Mouse (Mus musculus): ENCODE measurements around the gene 4930404N11Rik. TPM values are rescaled to one million over a fixed set of nuclear protein-coding genes. Genes with fewer than 3 reads are reported as not detected.

4930404N11Rik gene
- polyA plus RNA-seq, 1 experiment from 2014 or later: 0.92 TPM

DNA sequence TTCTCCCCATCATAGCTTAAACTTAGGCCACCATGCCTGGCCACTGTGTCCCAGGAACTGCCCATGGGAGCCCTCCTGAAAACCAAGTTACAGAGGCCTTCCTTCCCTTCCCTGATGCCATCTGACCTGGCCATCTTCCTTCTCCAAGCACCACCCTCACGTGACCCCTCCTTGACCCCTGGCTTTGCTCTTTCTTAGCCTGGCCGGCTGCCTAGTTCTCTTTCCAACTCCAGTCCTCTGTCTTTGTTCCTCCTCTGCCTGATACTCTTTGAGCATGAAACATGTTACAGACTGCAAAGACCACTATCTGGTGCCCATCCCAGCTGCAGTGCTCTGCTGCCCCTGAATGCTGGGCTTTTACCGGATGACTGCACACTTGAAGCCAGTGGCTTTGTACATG is 23.8 kb upstream of the 4930404N11Rik start:
- Histone ChIP-seq H3K27me3 (peaks cover under 1% of the 10 kb centered on the region; the same call in 1 of the 2 replicates), H3K27ac (replicated peaks) (0 out of 2 replicates have a peak overlapping the region, but pooled peaks have one; percentile 46), H3K36me3 (peaks cover 34% of the 10 kb centered on the region), H3K9ac (replicated peaks) (no peak overlapping the region), H3K4me3 (no peak overlapping the region), H3K9me3 (no peaks in the 10 kb centered on the region), H3K4me1 (peaks cover 34% of the 10 kb centered on the region), H3K4me2 (replicated peaks) (no peak overlapping the region)
- WGBS: 59% methylated on average over 3 of the region's 3 CpGs
- no peak for ATAC-seq (ENCODE audit: low FRiP score, low read depth)

DNA sequence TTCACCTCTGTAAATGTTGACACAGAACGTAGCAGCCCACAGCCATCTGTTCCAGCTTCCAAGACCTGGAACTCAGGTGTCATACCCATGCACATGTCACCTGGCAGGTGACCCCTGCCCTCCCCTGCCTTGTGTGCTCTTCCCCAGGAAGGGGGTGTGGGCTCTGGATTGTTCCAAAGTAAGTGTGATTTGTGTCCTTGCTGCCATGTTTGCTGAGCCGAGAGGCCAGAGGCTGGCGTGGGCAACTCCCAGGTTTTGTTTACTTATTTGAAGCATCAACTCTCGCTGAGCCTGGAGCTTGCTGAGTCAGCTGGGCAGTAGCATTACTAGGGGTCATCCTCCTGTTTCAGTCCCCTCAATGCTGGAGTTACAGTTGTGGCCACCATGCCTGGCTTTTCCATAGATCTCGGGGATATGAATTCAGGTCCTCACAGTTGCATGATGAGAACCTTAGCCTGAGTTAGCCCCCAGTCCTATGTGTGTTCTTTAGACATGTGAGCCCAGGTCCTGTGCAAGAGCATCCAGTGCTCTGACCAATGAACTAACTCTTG is 23.0 kb upstream of the 4930404N11Rik start, which contains the start of gene Gm48552:
Gene Gm48552, plus strand, starts transcription at position 501 of the 551 bp plus-strand sequence.
- no peak within 1 kb of the TSS for H3K4me2 ChIP-seq (replicated peaks)
- H3K9ac ChIP-seq (replicated peaks): no peak within 1 kb of the TSS
- H3K27me3 ChIP-seq: no peaks in the 10 kb centered on the region; the same call in 1 of the 2 replicates
- peaks cover 29% of the 10 kb centered on the region for H3K4me1 ChIP-seq
- 0 out of 2 replicates have a peak within 1 kb of the TSS, but pooled peaks have one; percentile 46 for H3K27ac ChIP-seq (replicated peaks)
- ATAC-seq (ENCODE audit: low FRiP score, low read depth): no peak
- H3K36me3 ChIP-seq: peaks cover 34% of the 10 kb centered on the region
- no peaks in the 10 kb centered on the region for H3K9me3 ChIP-seq
- no peak within 1 kb of the TSS for H3K4me3 ChIP-seq
- WGBS: 90% methylated on average over 5 of the region's 5 CpGs

DNA sequence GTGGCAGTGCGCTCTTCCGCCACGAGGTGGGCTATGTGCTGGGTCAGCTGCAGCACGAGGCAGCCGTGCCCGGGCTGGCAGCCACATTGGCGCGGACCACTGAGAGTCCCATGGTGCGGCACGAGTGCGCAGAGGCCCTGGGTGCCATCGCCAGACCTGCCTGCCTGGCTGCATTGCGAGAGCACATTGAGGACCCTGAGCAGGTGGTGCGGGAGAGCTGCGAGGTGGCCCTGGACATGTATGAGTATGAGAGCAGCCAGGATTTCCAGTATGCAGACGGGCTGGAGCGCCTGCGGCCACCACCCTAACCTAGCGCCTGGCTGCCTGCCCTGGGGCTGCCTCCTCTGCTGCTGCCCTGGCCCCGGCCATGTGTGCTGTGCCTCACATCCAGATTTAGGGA is 22.1 kb upstream of the 4930404N11Rik start:
- H3K27me3 ChIP-seq: no peaks in the 10 kb centered on the region; the same call in 1 of the 2 replicates
- peaks cover 34% of the 10 kb centered on the region for H3K36me3 ChIP-seq
- H3K4me1 ChIP-seq: peaks cover 21% of the 10 kb centered on the region
- H3K27ac ChIP-seq (replicated peaks): no peak overlapping the region
- H3K9me3 ChIP-seq: no peaks in the 10 kb centered on the region
- WGBS: 93% methylated on average over 20 of the region's 20 CpGs
- no peak overlapping the region for H3K9ac ChIP-seq (replicated peaks)
- H3K4me3 ChIP-seq: no peak overlapping the region
- ATAC-seq (ENCODE audit: low FRiP score, low read depth): no peak
- H3K4me2 ChIP-seq (replicated peaks): no peak overlapping the region

DNA sequence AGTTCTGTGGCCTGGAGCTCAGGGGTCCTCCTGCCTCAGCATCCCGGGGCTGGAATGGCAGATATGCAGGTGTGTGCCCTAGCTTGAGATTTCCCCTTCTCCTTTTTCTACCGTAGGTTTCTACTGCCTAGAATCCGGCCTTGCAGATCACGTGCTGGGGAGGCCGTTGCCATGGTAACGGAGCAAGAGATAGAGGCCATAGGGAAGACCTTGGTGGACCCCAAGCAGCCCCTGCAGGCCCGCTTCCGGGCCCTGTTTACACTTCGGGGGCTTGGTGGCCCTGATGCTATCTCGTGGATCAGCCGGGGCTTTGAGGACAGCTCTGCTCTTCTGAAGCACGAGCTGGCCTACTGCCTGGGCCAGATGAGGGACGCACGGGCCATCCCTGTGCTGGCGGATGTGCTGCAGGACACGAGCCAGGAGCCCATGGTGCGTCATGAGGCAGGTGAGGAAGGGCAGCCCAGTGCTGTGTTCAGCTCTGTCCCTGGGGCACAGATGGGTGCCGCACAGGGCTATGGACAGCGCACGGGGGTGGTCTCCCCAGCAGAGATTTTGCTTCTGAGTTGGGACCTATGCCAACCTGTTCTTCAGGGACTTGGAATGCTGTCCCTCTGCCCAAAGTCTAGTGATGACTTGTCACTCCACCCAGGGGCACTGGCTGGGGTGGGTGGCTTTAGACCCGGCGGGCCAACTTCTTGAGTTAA is 20.1 kb upstream of the 4930404N11Rik start:
- Histone ChIP-seq H3K4me3 (peak overlapping the region; percentile 65), H3K36me3 (peaks cover 34% of the 10 kb centered on the region), H3K4me1 (peaks cover 24% of the 10 kb centered on the region), H3K9me3 (no peaks in the 10 kb centered on the region), H3K27ac (replicated peaks) (no peak overlapping the region), H3K27me3 (no peaks in the 10 kb centered on the region), H3K4me2 (replicated peaks) (peak overlapping the region; percentile 87), H3K9ac (replicated peaks) (peak overlapping the region; percentile 83; the same call in 1 of the 2 replicates)
- 81% methylated on average over 22 of the region's 22 CpGs for WGBS
- ATAC-seq (ENCODE audit: low FRiP score, low read depth): no peak

DNA sequence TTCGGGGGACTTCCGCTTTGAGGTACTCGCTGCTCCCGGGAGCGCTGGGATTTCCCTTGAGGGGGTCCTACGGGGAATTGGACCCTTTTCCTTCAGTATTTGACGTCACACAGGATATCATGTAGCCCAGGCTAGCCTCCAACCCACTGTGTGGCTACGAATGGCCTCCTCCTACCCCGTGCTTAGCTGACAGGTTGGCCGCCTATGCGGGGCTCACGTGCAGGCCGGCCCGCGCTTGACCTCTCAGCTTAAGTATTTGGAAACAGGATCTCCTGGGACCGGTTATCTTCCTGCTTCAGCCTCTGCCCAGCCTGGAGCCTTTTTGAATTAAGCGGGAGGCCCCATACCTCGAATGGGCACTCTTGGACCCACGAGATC is 19.0 kb upstream of the 4930404N11Rik start:
- Histone ChIP-seq H3K4me3 (peak overlapping the region; percentile 65), H3K27ac (replicated peaks) (peak overlapping the region; percentile 78), H3K36me3 (peaks cover 34% of the 10 kb centered on the region), H3K9me3 (no peaks in the 10 kb centered on the region), H3K4me1 (peaks cover 18% of the 10 kb centered on the region), H3K27me3 (no peaks in the 10 kb centered on the region), H3K9ac (replicated peaks) (peak overlapping the region; percentile 83), H3K4me2 (replicated peaks) (peak overlapping the region; percentile 87)
- ATAC-seq (ENCODE audit: low FRiP score, low read depth): peak; percentile 20; the same call in 1 of the 2 replicates
- under 1% methylated on average over 19 of the region's 19 CpGs for WGBS

DNA sequence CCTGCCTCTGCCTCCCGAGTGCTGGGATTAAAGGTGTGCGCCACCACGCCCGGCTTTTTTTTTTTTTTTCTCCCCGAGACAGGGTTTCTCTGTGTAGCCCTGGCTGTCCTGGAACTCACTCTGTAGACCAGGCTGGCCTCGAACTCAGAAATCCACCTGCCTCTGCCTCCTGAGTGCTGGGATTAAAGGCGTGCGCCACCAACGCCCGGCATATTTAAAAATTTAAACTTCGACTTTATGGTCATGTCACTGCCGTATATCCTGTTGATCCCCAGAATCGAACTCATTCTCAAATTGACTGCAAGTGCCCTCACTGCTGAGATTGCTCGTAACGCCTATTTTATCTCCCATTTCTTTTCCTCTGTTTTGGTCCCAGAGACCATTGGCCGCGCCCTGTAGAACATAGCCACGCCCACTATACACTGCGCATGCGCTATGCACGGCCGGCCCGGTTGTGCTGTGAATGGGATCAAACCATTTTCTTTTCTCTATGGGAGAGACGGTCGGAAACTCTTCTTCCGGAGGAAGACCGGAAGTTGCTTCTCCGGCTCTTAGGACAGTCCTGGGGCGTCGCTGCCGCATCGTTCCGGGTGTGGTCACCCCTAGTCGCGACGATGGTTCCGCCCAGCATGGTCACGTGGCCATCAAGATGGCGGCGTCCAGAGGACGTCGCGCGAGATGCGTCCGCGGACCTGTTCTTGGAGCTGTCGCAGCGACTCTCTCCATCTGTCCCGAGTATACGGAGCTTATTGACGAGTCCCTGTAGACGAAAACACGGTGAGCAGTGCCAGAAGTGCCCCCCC is 18.4 kb upstream of the 4930404N11Rik start, which contains the start of the genes Dohh and Gm48551:
Gene Dohh, plus strand, starts transcription at position 627 of the 803 bp plus-strand sequence.
Gene Gm48551, plus strand, starts transcription at position 665 of the 803 bp plus-strand sequence.
- Histone ChIP-seq H3K4me2 (replicated peaks) (peak within 1 kb of the TSS; percentile 87), H3K36me3 (peaks cover 32% of the 10 kb centered on the region), H3K4me1 (peaks cover 20% of the 10 kb centered on the region), H3K4me3 (peak within 1 kb of the TSS; percentile 65), H3K27ac (replicated peaks) (peak within 1 kb of the TSS; percentile 78), H3K27me3 (no peaks in the 10 kb centered on the region), H3K9me3 (no peaks in the 10 kb centered on the region), H3K9ac (replicated peaks) (peak within 1 kb of the TSS; percentile 83)
- peak; percentile 95 for ATAC-seq (ENCODE audit: low FRiP score, low read depth)
- 10% methylated on average over 54 of the region's 54 CpGs for WGBS

DNA sequence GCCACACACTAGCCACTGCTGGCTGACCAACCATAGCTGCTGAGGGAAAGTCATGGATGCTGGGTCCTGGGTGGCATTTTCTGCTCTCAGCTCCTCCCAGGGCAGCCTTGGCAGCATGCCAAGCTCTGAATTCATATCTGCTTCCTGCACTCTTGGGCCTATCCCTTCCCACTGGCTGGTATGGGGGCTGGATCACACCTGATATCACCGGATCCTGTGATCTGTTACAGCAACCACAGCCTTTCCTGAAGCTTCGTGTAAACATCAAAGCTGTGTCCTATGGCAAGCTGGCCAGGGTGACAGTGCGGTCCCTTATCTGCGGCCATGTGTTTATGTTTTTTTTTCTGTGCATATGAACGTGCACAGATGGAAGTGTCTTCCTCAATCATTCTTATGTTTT is 16.4 kb upstream of the 4930404N11Rik start:
- no peaks in the 10 kb centered on the region for H3K9me3 ChIP-seq
- no peak overlapping the region for H3K4me2 ChIP-seq (replicated peaks)
- peaks cover 30% of the 10 kb centered on the region for H3K4me1 ChIP-seq
- no peaks in the 10 kb centered on the region for H3K27me3 ChIP-seq
- peaks cover 13% of the 10 kb centered on the region for H3K36me3 ChIP-seq
- H3K4me3 ChIP-seq: no peak overlapping the region
- ATAC-seq (ENCODE audit: low FRiP score, low read depth): no peak
- WGBS: 88% methylated on average over 5 of the region's 5 CpGs
- H3K9ac ChIP-seq (replicated peaks): no peak overlapping the region
- H3K27ac ChIP-seq (replicated peaks): no peak overlapping the region

DNA sequence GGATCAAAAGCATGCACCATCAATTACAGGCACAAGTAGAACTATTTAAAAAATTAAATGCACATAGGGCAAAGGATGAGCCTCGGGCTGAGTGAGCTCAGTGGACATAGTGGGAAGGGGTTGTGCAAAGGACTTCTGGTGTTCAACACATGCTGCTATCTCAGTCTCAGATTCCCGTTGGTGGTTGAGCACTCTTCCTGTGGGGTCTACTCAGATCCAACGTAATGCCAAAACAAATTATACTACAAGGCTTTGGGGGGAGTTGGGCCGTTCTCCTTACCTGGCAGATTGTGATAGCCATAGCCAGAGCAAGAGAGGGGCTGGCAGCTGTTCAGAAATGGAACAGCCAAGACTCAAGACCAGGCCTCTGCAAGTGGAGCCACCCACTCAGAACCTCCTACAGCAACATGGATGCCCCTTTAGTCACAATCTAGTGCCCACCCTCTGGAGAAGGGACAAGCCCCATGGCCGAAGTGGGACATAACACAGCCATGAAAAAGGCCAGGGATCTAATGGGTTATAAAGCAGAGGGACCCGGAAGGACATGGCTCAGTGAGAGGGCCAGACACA is 14.3 kb upstream of the 4930404N11Rik start:
- H3K9me3 ChIP-seq: no peaks in the 10 kb centered on the region
- no peak overlapping the region for H3K4me2 ChIP-seq (replicated peaks)
- H3K4me3 ChIP-seq: no peak overlapping the region
- no peak overlapping the region for H3K27ac ChIP-seq (replicated peaks)
- WGBS: 94% methylated on average over 6 of the region's 6 CpGs
- ATAC-seq (ENCODE audit: low FRiP score, low read depth): no peak
- H3K27me3 ChIP-seq: no peaks in the 10 kb centered on the region
- peaks cover 12% of the 10 kb centered on the region; the same call in 1 of the 2 replicates for H3K36me3 ChIP-seq
- H3K9ac ChIP-seq (replicated peaks): no peak overlapping the region
- H3K4me1 ChIP-seq: peaks cover 35% of the 10 kb centered on the region

DNA sequence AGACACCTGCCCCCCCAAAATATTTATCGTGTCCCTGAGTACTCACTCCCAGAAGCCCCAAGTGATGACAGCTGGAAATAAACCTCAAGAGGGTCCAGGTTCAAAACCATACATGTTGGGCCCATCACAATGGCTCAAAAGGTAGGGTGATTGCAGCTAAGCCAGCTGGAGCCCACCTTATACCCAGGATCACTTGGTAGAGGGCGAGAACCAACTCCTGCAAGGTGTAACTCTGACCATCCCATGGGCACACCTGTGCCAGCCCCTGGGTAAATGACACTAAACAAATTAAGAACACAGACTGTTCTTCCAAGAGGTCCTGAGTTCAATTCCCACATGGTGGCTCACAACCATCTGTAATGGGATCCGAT is 13.6 kb upstream of the 4930404N11Rik start:
- peaks cover 16% of the 10 kb centered on the region for H3K36me3 ChIP-seq
- peak overlapping the region; percentile 81 for H3K27ac ChIP-seq (replicated peaks)
- WGBS: 54% methylated on average over 3 of the region's 3 CpGs
- H3K4me1 ChIP-seq: peaks cover 33% of the 10 kb centered on the region
- peak overlapping the region; percentile 60 for H3K4me2 ChIP-seq (replicated peaks)
- H3K27me3 ChIP-seq: no peaks in the 10 kb centered on the region
- H3K9ac ChIP-seq (replicated peaks): peak overlapping the region; percentile 41
- ATAC-seq (ENCODE audit: low FRiP score, low read depth): 0 out of 2 replicates have a peak, but pooled peaks have one; percentile 0
- H3K4me3 ChIP-seq: peak overlapping the region; percentile 85
- no peaks in the 10 kb centered on the region for H3K9me3 ChIP-seq

DNA sequence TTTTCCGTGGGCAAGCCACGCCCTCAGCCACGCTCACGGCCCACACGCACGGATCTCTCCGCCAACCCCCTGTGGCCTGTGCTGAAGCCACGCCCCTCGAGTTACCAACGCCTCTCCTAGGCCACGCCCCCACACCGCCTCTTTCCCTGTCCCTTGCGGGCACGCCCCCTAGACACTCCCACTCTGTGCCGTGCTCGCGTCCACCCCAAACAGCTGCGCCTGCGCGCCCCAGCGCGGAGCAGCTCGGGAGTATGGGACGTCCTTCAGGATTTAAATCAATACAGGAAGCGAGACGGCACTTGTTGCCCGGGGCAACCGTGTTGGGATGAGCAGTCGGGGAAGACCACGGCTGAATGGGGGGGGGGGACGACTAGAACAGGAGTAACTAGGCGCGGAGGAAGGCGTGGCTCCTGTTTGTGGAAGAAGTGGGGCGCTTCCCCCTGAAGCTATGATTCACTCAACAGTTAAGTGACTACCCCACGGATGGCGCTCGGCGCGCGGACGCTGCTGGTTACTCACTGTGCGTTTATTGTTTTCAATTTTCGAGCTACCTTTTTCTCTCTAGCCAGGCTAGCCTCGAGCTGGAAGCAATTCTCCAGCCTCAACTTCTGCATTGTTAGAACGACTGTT is 13.1 kb upstream of the 4930404N11Rik start:
- Histone ChIP-seq H3K27me3 (no peaks in the 10 kb centered on the region), H3K9me3 (no peaks in the 10 kb centered on the region), H3K4me3 (peak overlapping the region; percentile 85), H3K9ac (replicated peaks) (peak overlapping the region; percentile 97), H3K27ac (replicated peaks) (peak overlapping the region; percentile 81), H3K4me1 (peaks cover 33% of the 10 kb centered on the region), H3K36me3 (peaks cover 21% of the 10 kb centered on the region), H3K4me2 (replicated peaks) (peak overlapping the region; percentile 60)
- peak; percentile 96 for ATAC-seq (ENCODE audit: low FRiP score, low read depth)
- WGBS: under 1% methylated on average over 46 of the region's 46 CpGs
